Mouse (Mus musculus) sigmoid colon, adult 10 weeks (tissue): ENCODE results near the gene Gse1. TPM values are rescaled to one million over a fixed set of nuclear protein-coding genes. Genes with fewer than 3 reads are reported as not detected.

Source experiments
- polyA plus RNA-seq: library from polyadenylated mRNA; stranded (reverse); fragments of 350-450 nt; fragmentation: Illumina TruSeq; extraction: RNeasy Lipid Tissue Mini Kit (QIAGEN cat#74804); gene quantifications from one replicate; pipeline ENCODE4 v1.2.3, GENCODE M21; 2014; ENCODE audit warnings: low read depth, low replicate concordance

The Gse1 gene
- polyA plus RNA-seq: 5.6 TPM

DNA sequence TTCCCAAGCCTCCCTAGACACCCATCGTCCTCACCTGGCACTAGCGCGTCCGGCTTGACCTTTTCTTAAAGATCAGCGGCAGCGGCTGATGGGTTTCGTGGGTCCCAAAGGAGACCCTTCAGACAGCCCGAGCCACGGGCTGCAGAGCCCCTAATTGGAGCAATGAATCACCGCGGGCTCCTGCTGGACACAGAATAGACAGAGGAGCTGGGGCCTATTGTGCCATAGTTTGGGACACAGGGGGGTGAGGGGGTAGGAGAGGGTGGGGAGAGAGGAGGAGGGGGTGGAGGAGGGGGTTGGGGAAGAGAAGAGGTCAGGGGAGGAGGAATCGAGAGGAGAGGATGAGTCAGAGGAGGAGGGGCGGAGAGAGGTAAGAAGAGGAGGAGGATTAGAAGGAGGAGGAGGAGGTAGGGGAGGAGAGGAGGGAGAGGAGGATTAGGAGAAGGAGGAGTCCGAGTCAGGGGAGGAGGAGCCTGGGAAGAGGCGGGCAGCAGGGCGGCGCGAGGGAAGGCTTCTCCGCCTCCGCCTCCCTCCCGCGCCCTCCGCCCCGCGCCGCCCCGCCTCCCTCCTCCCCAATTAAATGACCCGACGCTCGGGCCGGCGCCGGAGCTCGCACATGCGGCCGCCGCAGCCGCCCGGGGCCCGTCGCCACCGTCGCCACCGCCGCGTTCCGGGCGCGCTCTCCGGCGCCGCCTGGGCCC is at the start of gene Gse1:
Gene Gse1, plus strand, starts transcription at position 566 of the 701 bp plus-strand sequence.

DNA sequence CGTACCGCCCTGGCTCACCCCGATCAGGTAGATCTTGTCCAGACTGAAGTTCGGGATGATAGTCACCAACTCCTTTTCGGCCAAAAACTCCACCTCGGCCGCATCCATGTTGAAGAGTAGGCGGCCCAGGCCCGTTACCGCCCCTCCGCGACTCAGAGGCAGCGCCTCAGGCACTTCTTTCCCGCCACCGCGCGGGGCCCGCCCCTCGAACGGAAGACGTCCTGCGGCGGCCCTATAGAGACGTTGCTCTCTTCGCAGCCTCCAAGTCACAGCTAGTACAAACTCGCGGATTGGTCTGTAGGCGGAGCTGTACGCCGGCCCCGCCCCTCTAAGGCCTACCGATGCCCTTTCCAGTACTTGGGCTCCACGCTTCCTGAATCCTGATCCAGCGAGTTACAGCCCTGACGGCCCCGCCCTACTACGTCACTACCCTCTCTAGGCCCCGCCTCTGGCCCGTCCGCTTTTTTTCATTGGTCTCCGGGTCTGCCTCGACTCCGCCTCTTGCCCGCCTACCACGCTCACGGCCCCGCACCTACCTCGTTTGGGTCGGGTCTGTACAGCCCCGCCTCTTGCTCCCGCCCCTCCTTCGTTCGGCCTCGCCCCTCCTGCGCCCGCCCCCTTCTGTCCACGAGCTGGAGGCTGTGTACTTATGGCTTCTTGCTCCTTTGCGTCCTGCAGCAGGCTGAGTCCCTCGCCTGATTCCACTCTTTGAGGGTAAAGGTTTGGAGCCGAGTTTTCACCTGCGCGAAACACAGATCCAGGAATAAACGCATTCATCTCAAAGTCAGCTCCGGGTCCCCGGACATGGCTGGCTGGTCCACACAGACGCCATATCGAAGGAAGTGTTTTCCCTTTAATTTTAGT is 360.9 kb downstream of the Gse1 start, which contains the start of gene Gins2:
Gene Gins2, minus strand, starts transcription at position 397 of the 864 bp plus-strand sequence.

Other genes starting within 250 kb of the Gse1 start
- gene Crispld2, start 236.0 kb upstream of the Gse1 start, polyA plus RNA-seq: 6.0 TPM
- 2.0 TPM for gene Zdhhc7, start 127.0 kb upstream of the Gse1 start, polyA plus RNA-seq
- 14.8 TPM for gene 6430548M08Rik, start 114.3 kb upstream of the Gse1 start, polyA plus RNA-seq
- not detected for gene Fam92b, start 51.0 kb upstream of the Gse1 start, polyA plus RNA-seq